Mouse (Mus musculus): ENCODE measurements around the gene Rusc2.

GRCm38 (mm10) chr4:43418450-43418849 is 36.7 kb downstream of the Rusc2 start:
- TF ChIP-seq POLR2A (IDR thresholded peaks at IDR 0.05; ENCODE audit: low read depth, low read length) (no peak), CTCF (conservative IDR thresholded peaks at IDR 0.05; ENCODE audit: insufficient read depth, insufficient read length, low read depth, low read length) (no peak)
